Mouse (Mus musculus): ENCODE results near the gene Fancd2. TPM values are rescaled to one million over a fixed set of nuclear protein-coding genes. Genes with fewer than 3 reads are reported as not detected.

The Fancd2 gene
- total and polyA plus RNA-seq, 3 experiments = 14.0 to 35.0 (median 18.5) TPM

GRCm38 (mm10) chr6:113543906-113544481 is 12.5 kb downstream of the Fancd2 start:
- no peak for DNase-seq (ENCODE audit: low read depth, low spot score)
- H3K36me3 ChIP-seq (ENCODE audit: control insufficient read depth in 1 of 2, insufficient read depth in 2 of 2, low read length in 2 of 2) = peaks cover 0 to 6% of the 10 kb centered on the region in 2 experiments; a peak in 2 of 4 replicates
- H3K27ac ChIP-seq (ENCODE audit: control insufficient read depth, low read depth, low read length) = no peak overlapping the region
- no peaks in the 10 kb centered on the region for H3K9me3 ChIP-seq (replicated peaks; ENCODE audit: insufficient read depth, low read length)
- no peak overlapping the region for H3K4me3 ChIP-seq (ENCODE audit: control insufficient read depth in 1 of 2, insufficient read depth in 1 of 2, low read depth in 2 of 2, low read length in 2 of 2)
- no peaks in the 10 kb centered on the region for H3K79me2 ChIP-seq (ENCODE audit: control insufficient read depth, insufficient read depth, low read length, poor library complexity)
- no peak for TF ChIP-seq TAL1 (IDR thresholded peaks at IDR 0.05; ENCODE audit: low read length)
- no peak for TF ChIP-seq ETS1 (IDR thresholded peaks at IDR 0.05; ENCODE audit: low read depth, low read length)
- TF ChIP-seq TCF12 (IDR thresholded peaks at IDR 0.05; ENCODE audit: low read depth, low read length) = no peak
- no peak for TF ChIP-seq UBTF (IDR thresholded peaks at IDR 0.05; ENCODE audit: borderline replicate concordance, insufficient read depth, low read depth, low read length)
- TF ChIP-seq RCOR1 (IDR thresholded peaks at IDR 0.05; ENCODE audit: low read depth, low read length) = no peak
- no peak for TF ChIP-seq USF2 (IDR thresholded peaks at IDR 0.05; ENCODE audit: borderline replicate concordance in 1 of 2, insufficient read depth in 1 of 2, low read depth in 1 of 2, low read length in 2 of 2)
- TF ChIP-seq ZC3H11A (IDR thresholded peaks at IDR 0.05; ENCODE audit: low read depth, low read length) = no peak
- TF ChIP-seq RAD21 (IDR thresholded peaks at IDR 0.05; ENCODE audit: low read depth, low read length) = no peak
- TF ChIP-seq E2F4 (IDR thresholded peaks at IDR 0.05; ENCODE audit: borderline replicate concordance, low read depth, low read length) = no peak
- no peak for TF ChIP-seq BHLHE40 (IDR thresholded peaks at IDR 0.05; ENCODE audit: borderline replicate concordance, low read depth, low read length)
- TF ChIP-seq USF1 (IDR thresholded peaks at IDR 0.05; ENCODE audit: low read depth, low read length) = no peak
- TF ChIP-seq MAZ (IDR thresholded peaks at IDR 0.05; ENCODE audit: low read depth, low read length) = no peak
- no peak for TF ChIP-seq ZMIZ1 (IDR thresholded peaks at IDR 0.05; ENCODE audit: low read depth, low read length)
- TF ChIP-seq GATA1 (IDR thresholded peaks at IDR 0.05; ENCODE audit: low read depth, low read length) = no peak
- TF ChIP-seq POLR2AphosphoS5 (IDR thresholded peaks at IDR 0.05; ENCODE audit: borderline replicate concordance, low read depth, low read length) = no peak
- no peak for TF ChIP-seq MAFK (IDR thresholded peaks at IDR 0.05; ENCODE audit: borderline replicate concordance, low read depth, low read length)
- no peak for TF ChIP-seq MYB (IDR thresholded peaks at IDR 0.05; ENCODE audit: low read depth, low read length)
- H3K9ac ChIP-seq (ENCODE audit: control insufficient read depth, low read depth, low read length, poor library complexity, severe bottlenecking) = no peak overlapping the region
- no peaks in the 10 kb centered on the region for H3K27me3 ChIP-seq (ENCODE audit: control insufficient read depth in 1 of 2, insufficient read depth in 2 of 2, low read length in 2 of 2)
- H3K4me1 ChIP-seq (ENCODE audit: control insufficient read depth in 1 of 2, insufficient read depth in 2 of 2, low read length in 2 of 2) = no peaks in the 10 kb centered on the region

GRCm38 (mm10) chr6:113559736-113560135 is 28.3 kb downstream of the Fancd2 start:
- DNase-seq (ENCODE audit: low read depth, low spot score) = peak; percentile 11
- no peaks in the 10 kb centered on the region for H3K79me2 ChIP-seq (ENCODE audit: control insufficient read depth, insufficient read depth, low read length, poor library complexity)
- H3K9me3 ChIP-seq (replicated peaks; ENCODE audit: insufficient read depth, low read length) = no peaks in the 10 kb centered on the region
- H3K27me3 ChIP-seq (ENCODE audit: control insufficient read depth in 1 of 2, insufficient read depth in 2 of 2, low read length in 2 of 2) = no peaks in the 10 kb centered on the region
- no peak overlapping the region for H3K4me3 ChIP-seq (ENCODE audit: control insufficient read depth in 1 of 2, insufficient read depth in 1 of 2, low read depth in 2 of 2, low read length in 2 of 2)
- peaks cover 0 to 3% of the 10 kb centered on the region in 2 experiments; a peak in 2 of 4 replicates for H3K36me3 ChIP-seq (ENCODE audit: control insufficient read depth in 1 of 2, insufficient read depth in 2 of 2, low read length in 2 of 2)
- no peaks in the 10 kb centered on the region for H3K4me1 ChIP-seq (ENCODE audit: control insufficient read depth in 1 of 2, insufficient read depth in 2 of 2, low read length in 2 of 2)
- no peak overlapping the region for H3K27ac ChIP-seq (ENCODE audit: control insufficient read depth, low read depth, low read length)
- H3K9ac ChIP-seq (ENCODE audit: control insufficient read depth, low read depth, low read length, poor library complexity, severe bottlenecking) = no peak overlapping the region
- no peak for TF ChIP-seq ZC3H11A (IDR thresholded peaks at IDR 0.05; ENCODE audit: low read depth, low read length)
- peak in 1 of 2 experiments; percentile 32; a peak in 1 of 4 replicates for TF ChIP-seq EP300 (IDR thresholded peaks at IDR 0.05; ENCODE audit: low read depth in 1 of 2, low read length in 2 of 2)
- no peak for TF ChIP-seq KAT2A (conservative IDR thresholded peaks at IDR 0.05; ENCODE audit: low read depth, low read length)
